Mouse (Mus musculus) lung, adult 2 months (tissue): ENCODE data around the gene Psmb10.

Source experiments
- CTCF ChIP-seq: fragments of 200-500 bp; IDR thresholded peaks from 2 replicates; pipeline ENCODE4 v1.5.1; 2011; ENCODE audit warnings: mild to moderate bottlenecking, low read length, control low read depth; ENCODE audit not compliant: insufficient read depth
- POLR2A ChIP-seq: fragments of 200-500 bp; IDR thresholded peaks from 2 replicates; pipeline ENCODE4 v1.6.1; 2011; ENCODE audit warnings: low read depth, mild to moderate bottlenecking, control low read depth, low read length, borderline replicate concordance; ENCODE audit errors: extremely low read depth

- TF ChIP-seq CTCF (no peak), POLR2A (no peak)
Measured at GRCm38 (mm10) chr8:105900941-105901616, 37.2 kb downstream of the Psmb10 start.
